Mouse (Mus musculus) intestine, postnatal 0 days (tissue): ENCODE data around the gene Cdk5rap3. TPM values are rescaled to one million over a fixed set of nuclear protein-coding genes. Genes with fewer than 3 reads are reported as not detected.
A peak's percentile ranks its signal among the peaks of the same experiment; 100 is the strongest.

Experiments used
- ATAC-seq: fragments of 200-750 bp; cut with Nextera tagmentation; 2 replicates; pipeline ENCODE4 v1.8.0; 2017; ENCODE audit warnings: mild to moderate bottlenecking, moderate TSS enrichment, moderate library complexity
- H3K27ac ChIP-seq: fragments of 300-500 bp; sonication (generic); 2 replicates; pipeline ENCODE4 v1.5.1; 2014; ENCODE audit warnings: mild to moderate bottlenecking, low read depth, low read length, moderate library complexity
- H3K27me3 ChIP-seq: fragments of 300-500 bp; sonication (generic); replicated peaks from 2 replicates; pipeline ENCODE4 v1.6.1; 2014; ENCODE audit warnings: low read length, mixed read lengths; ENCODE audit not compliant: control insufficient read depth, insufficient read depth
- H3K36me3 ChIP-seq: fragments of 300-500 bp; sonication (generic); 2 replicates; pipeline ENCODE4 v1.6.1; 2014; ENCODE audit warnings: mild to moderate bottlenecking, moderate library complexity; ENCODE audit not compliant: control insufficient read depth, insufficient read depth
- H3K4me1 ChIP-seq: fragments of 300-500 bp; sonication (generic); replicated peaks from 2 replicates; pipeline ENCODE4 v1.6.1; 2014; ENCODE audit warnings: antibody characterized with exemption, low read length, mixed read lengths; ENCODE audit not compliant: control insufficient read depth, insufficient read depth
- H3K4me2 ChIP-seq: fragments of 300-500 bp; sonication (generic); replicated peaks from 2 replicates; pipeline ENCODE4 v1.6.1; 2014; ENCODE audit warnings: low read depth, mild to moderate bottlenecking, moderate library complexity
- H3K4me3 ChIP-seq: fragments of 300-500 bp; sonication (generic); 2 replicates; pipeline ENCODE4 v1.5.1; 2014; ENCODE audit warnings: low read depth, low read length
- H3K9ac ChIP-seq: fragments of 300-500 bp; sonication (generic); 2 replicates; pipeline ENCODE4 v1.6.1; 2014; ENCODE audit warnings: mild to moderate bottlenecking, low read depth, low read length
- H3K9me3 ChIP-seq: fragments of 300-500 bp; sonication (generic); 2 replicates; pipeline ENCODE4 v1.6.1; 2016; ENCODE audit warnings: mixed run types; ENCODE audit not compliant: control insufficient read depth
- CTCF ChIP-seq: sonication (generic); IDR thresholded peaks from 2 replicates; pipeline ENCODE4 v1.5.1; 2016; ENCODE audit warnings: low read depth, mild to moderate bottlenecking, control low read depth, antibody characterized with exemption, moderate library complexity
- WGBS: fragments of 180-500 bp; shearing (Covaris S2); extraction: QIAGEN DNeasy Blood & Tissue Kit; methylation state at CpG from one replicate; pipeline ENCODE4 v1.1.7; 2014; 5-methylcytosine and 5-hydroxymethylcytosine counted together
- polyA plus RNA-seq: library from polyadenylated mRNA; unstranded; fragments of >200 nt; fragmentation: Nextera tagmentation; extraction: Ambion mirVana; gene quantifications from 2 replicates; pipeline ENCODE4 v1.2.1, GENCODE M21; 2015

Gene Cdk5rap3
- polyA plus RNA-seq, 1 experiment from 2014 or later: 64.1 TPM

DNA sequence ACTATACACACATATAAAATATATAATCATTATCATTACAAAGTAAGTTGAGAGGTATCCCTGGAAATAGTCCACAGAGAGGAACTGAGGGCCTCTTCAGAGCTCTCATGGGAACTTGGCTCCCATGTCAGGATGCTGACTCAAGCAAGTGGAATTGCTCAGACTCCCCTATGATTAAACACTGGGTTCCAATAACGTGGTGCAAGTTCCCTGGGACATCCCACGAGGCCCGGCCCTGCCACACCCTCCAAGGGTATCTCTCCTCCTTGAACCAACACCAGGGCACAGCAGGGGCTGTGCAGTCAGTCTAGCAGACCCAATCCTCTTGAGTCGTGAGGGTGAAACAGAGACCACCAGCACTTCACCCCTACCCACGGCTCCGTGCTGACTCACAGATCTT, 2.7 kb upstream of the Cdk5rap3 start:
- H3K36me3 ChIP-seq: no peaks in the 10 kb centered on the region
- H3K27ac ChIP-seq: no peak overlapping the region
- H3K4me1 ChIP-seq: no peaks in the 10 kb centered on the region
- ATAC-seq: no peak
- 39% methylated on average over 6 of the region's 6 CpGs for WGBS
- H3K4me2 ChIP-seq: no peak overlapping the region
- H3K9me3 ChIP-seq: no peaks in the 10 kb centered on the region
- H3K9ac ChIP-seq: no peak overlapping the region
- H3K27me3 ChIP-seq: no peaks in the 10 kb centered on the region
- no peak for TF ChIP-seq CTCF
- no peak overlapping the region for H3K4me3 ChIP-seq

DNA sequence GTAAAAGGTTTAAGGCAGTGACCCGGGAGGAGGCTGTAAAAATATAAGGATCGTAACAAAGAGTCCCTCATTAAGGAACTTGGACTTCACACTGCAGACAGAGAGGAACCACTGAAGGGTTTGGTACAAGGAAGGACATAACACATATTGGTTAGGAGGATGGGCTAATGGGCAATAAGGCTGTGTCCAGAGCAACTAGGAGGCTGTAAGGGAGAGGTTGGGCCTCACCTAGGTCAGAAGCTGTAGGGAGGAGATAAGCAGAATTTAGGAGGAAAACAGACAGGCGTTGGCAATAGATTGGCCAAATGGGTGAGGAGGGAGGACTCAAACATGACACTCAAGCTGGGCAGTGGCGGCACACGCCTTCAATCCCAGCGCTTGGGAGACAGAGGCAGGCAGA, 1.1 kb upstream of the Cdk5rap3 start:
- no peaks in the 10 kb centered on the region for H3K36me3 ChIP-seq
- peak overlapping the region; percentile 60; the same call in 1 of the 2 replicates for H3K27ac ChIP-seq

DNA sequence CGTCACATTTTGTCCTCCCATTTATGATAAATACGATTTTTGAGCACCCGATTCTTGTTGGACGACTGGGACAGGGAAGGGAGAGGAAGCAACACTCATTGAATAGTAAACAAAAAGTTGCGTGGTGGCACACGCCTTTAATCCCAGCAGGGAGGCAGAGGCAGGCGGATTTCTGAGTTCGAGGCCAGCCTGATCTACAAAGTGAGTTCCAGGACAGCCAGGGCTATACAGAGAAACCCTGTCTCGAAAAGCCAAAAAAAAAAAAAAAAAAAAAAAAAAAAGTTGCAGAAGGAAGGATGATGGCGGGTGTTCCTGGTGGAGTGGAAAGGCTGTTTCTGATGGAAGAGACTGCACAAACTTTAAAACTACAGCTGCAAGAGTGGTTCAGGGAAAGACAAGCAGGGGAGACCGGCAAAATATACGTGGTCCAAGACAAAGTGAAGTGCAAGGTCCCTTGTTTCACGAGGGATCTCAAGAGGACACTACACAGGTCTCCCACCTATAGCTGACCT, 645 bp upstream of the Cdk5rap3 start:
- peak; percentile 3; the same call in 1 of the 2 replicates for ATAC-seq
- H3K27me3 ChIP-seq: no peaks in the 10 kb centered on the region
- TF ChIP-seq CTCF: no peak
- H3K36me3 ChIP-seq: peaks cover 3% of the 10 kb centered on the region; the same call in 1 of the 2 replicates
- peak overlapping the region; percentile 24; the same call in 1 of the 2 replicates for H3K4me3 ChIP-seq
- 25% methylated on average over 12 of the region's 13 CpGs for WGBS
- H3K4me2 ChIP-seq: peak overlapping the region; percentile 42
- no peaks in the 10 kb centered on the region for H3K4me1 ChIP-seq
- H3K9me3 ChIP-seq: no peaks in the 10 kb centered on the region
- H3K27ac ChIP-seq: peak overlapping the region; percentile 60; the same call in 1 of the 2 replicates
- H3K9ac ChIP-seq: no peak overlapping the region

More for the DNA sequence above, 1.1 kb upstream of the Cdk5rap3 start:
- Histone ChIP-seq H3K9ac (no peak overlapping the region), H3K4me3 (no peak overlapping the region), H3K27me3 (no peaks in the 10 kb centered on the region), H3K4me2 (no peak overlapping the region), H3K4me1 (no peaks in the 10 kb centered on the region), H3K9me3 (no peaks in the 10 kb centered on the region)
- ATAC-seq: 0 out of 2 replicates have a peak, but pooled peaks have one; percentile 7
- WGBS: 42% methylated on average over 6 of the region's 6 CpGs
- TF ChIP-seq CTCF: no peak

GRCm38 (mm10) chr11:96912682-96913081, 3.6 kb downstream of the Cdk5rap3 start:
- no peak overlapping the region for H3K4me2 ChIP-seq
- H3K27ac ChIP-seq: no peak overlapping the region
- no peak for ATAC-seq
- no peaks in the 10 kb centered on the region for H3K27me3 ChIP-seq
- 81% methylated on average over 11 of the region's 11 CpGs for WGBS
- TF ChIP-seq CTCF: no peak
- no peaks in the 10 kb centered on the region for H3K4me1 ChIP-seq
- no peak overlapping the region for H3K9ac ChIP-seq
- H3K36me3 ChIP-seq: peaks cover 37% of the 10 kb centered on the region
- H3K4me3 ChIP-seq: no peak overlapping the region
- no peaks in the 10 kb centered on the region for H3K9me3 ChIP-seq

- H3K27ac ChIP-seq: no peak overlapping the region
- TF ChIP-seq CTCF: peak; percentile 89
- H3K4me1 ChIP-seq: no peaks in the 10 kb centered on the region
- H3K9ac ChIP-seq: no peak overlapping the region
- no peaks in the 10 kb centered on the region for H3K27me3 ChIP-seq
- H3K4me3 ChIP-seq: no peak overlapping the region
- no peak overlapping the region; the same call in 1 of the 2 replicates for H3K4me2 ChIP-seq
- peak; percentile 29; the same call in 1 of the 2 replicates for ATAC-seq
- 40% methylated on average over 7 of the region's 7 CpGs for WGBS
- H3K9me3 ChIP-seq: no peaks in the 10 kb centered on the region
- H3K36me3 ChIP-seq: peaks cover 44% of the 10 kb centered on the region
Measured at GRCm38 (mm10) chr11:96910003-96910402, 6.3 kb downstream of the Cdk5rap3 start.

- 91% methylated on average over 12 of the region's 12 CpGs for WGBS
- no peaks in the 10 kb centered on the region for H3K4me1 ChIP-seq
Measured at GRCm38 (mm10) chr11:96908594-96908993, 7.7 kb downstream of the Cdk5rap3 start.

More at GRCm38 (mm10) chr11:96908594-96908993, 7.7 kb downstream of the Cdk5rap3 start:
- no peak for ATAC-seq
- H3K27ac ChIP-seq: no peak overlapping the region
- TF ChIP-seq CTCF: no peak
- H3K27me3 ChIP-seq: no peaks in the 10 kb centered on the region
- H3K36me3 ChIP-seq: peaks cover 44% of the 10 kb centered on the region
- H3K9me3 ChIP-seq: no peaks in the 10 kb centered on the region
- H3K4me3 ChIP-seq: no peak overlapping the region
- no peak overlapping the region for H3K9ac ChIP-seq
- no peak overlapping the region for H3K4me2 ChIP-seq
